Mouse (Mus musculus) heart, embryonic 13.5 days (tissue): ENCODE measurements at regions not wholly inside any gene's neighbourhood (a gene's known extent, or its start where the extent isn't known, plus 50 kb on each side); places are given as distances from the start of the nearest gene placed in this dataset.

ENCODE experiments used
- ATAC-seq: fragments of 200-750 bp; cut with Nextera tagmentation; 2 replicates; pipeline ENCODE4 v1.8.0; 2017; ENCODE audit warnings: moderate TSS enrichment; ENCODE audit not compliant: insufficient number of reproducible peaks, low FRiP score, low TSS enrichment; ENCODE audit errors: extremely low read depth
- H3K27ac ChIP-seq: fragments of 300-500 bp; sonication (generic); replicated peaks from 2 replicates; pipeline ENCODE4 v1.5.1; 2015; ENCODE audit warnings: moderate library complexity, mild to moderate bottlenecking, inconsistent platforms
- H3K27me3 ChIP-seq: fragments of 300-500 bp; sonication (generic); replicated peaks from 2 replicates; pipeline ENCODE4 v1.6.1; 2015; ENCODE audit warnings: mild to moderate bottlenecking, inconsistent platforms
- H3K36me3 ChIP-seq: fragments of 300-500 bp; sonication (generic); 2 replicates; pipeline ENCODE4 v1.6.1; 2015; ENCODE audit warnings: mild to moderate bottlenecking, inconsistent platforms
- H3K4me1 ChIP-seq: fragments of 300-500 bp; sonication (generic); 2 replicates; pipeline ENCODE4 v1.6.1; 2015; ENCODE audit warnings: inconsistent platforms
- H3K4me2 ChIP-seq: fragments of 300-500 bp; sonication (generic); 2 replicates; pipeline ENCODE4 v1.6.1; 2015; ENCODE audit warnings: inconsistent platforms, mild to moderate bottlenecking, moderate library complexity
- H3K4me3 ChIP-seq: fragments of 300-500 bp; sonication (generic); 2 replicates; pipeline ENCODE4 v1.5.1; 2015; ENCODE audit warnings: moderate library complexity, mild to moderate bottlenecking, inconsistent platforms
- H3K9ac ChIP-seq: fragments of 300-500 bp; sonication (generic); 2 replicates; pipeline ENCODE4 v1.6.1; 2015; ENCODE audit warnings: inconsistent platforms, mild to moderate bottlenecking, moderate library complexity
- H3K9me3 ChIP-seq: fragments of 300-500 bp; sonication (generic); 2 replicates; pipeline ENCODE4 v1.6.1; 2016; ENCODE audit warnings: inconsistent platforms
- WGBS: fragments of 180-500 bp; shearing (Covaris S2); methylation state at CpG from one replicate; pipeline ENCODE4 v1.1.7; 2015; ENCODE audit warnings: mixed read lengths; 5-methylcytosine and 5-hydroxymethylcytosine counted together

GRCm38 (mm10) chr10:44936976-44937500 is 130.0 kb upstream of the Prep start:
- Histone ChIP-seq H3K4me3 (no peak overlapping the region), H3K9me3 (no peaks in the 10 kb centered on the region), H3K4me2 (no peak overlapping the region), H3K4me1 (peaks cover 5% of the 10 kb centered on the region; the same call in 1 of the 2 replicates), H3K9ac (no peak overlapping the region), H3K27ac (no peak overlapping the region), H3K27me3 (peaks cover 3% of the 10 kb centered on the region), H3K36me3 (no peaks in the 10 kb centered on the region)
- ATAC-seq, result no peak
- 77% methylated on average over 5 of the region's 5 CpGs for WGBS

- Histone ChIP-seq H3K4me1 (no peaks in the 10 kb centered on the region), H3K9ac (no peak overlapping the region), H3K27ac (no peak overlapping the region), H3K36me3 (no peaks in the 10 kb centered on the region), H3K4me3 (no peak overlapping the region), H3K9me3 (no peaks in the 10 kb centered on the region), H3K4me2 (no peak overlapping the region), H3K27me3 (no peaks in the 10 kb centered on the region)
- WGBS, result 81% methylated on average over 2 of the region's 2 CpGs
- no peak for ATAC-seq
Measured at GRCm38 (mm10) chr10:44930796-44931195, 136.2 kb upstream of the Prep start.

DNA sequence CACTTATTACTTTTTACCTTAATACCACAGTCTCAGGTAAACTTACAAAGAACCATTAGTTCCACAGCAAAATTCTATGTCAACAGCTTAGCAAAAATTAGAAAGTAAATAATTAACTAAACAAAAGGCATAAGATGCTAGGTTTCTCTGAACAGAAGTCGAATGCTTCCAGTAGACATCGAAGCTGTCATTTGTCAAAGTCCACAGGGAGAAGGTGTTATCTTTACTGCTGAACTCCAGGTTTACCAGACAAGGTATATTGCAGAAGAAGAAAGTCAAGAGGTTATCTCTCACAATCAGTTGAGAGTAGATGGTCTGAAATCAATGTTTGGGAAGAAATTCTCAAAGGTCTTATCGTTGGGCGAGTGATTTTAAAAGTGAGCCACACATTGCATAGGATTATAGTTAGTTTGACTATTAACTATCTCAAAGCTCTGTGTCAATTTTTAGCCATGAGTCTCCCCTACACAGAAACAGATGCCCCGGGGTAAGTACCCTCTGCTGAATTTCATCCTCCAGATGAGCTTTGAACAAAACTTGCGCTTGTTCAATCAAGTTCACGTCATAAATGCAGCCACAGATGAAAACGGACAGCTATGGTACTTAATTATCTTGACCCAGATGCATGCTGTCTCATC is 153.1 kb upstream of the Prep start:
- no peak overlapping the region for H3K4me2 ChIP-seq
- H3K27me3 ChIP-seq, result no peaks in the 10 kb centered on the region
- H3K4me1 ChIP-seq, result no peaks in the 10 kb centered on the region
- no peaks in the 10 kb centered on the region for H3K9me3 ChIP-seq
- H3K9ac ChIP-seq, result no peak overlapping the region
- no peak for ATAC-seq
- no peaks in the 10 kb centered on the region for H3K36me3 ChIP-seq
- H3K27ac ChIP-seq, result no peak overlapping the region
- WGBS, result 71% methylated on average over 8 of the region's 8 CpGs
- H3K4me3 ChIP-seq, result no peak overlapping the region

DNA sequence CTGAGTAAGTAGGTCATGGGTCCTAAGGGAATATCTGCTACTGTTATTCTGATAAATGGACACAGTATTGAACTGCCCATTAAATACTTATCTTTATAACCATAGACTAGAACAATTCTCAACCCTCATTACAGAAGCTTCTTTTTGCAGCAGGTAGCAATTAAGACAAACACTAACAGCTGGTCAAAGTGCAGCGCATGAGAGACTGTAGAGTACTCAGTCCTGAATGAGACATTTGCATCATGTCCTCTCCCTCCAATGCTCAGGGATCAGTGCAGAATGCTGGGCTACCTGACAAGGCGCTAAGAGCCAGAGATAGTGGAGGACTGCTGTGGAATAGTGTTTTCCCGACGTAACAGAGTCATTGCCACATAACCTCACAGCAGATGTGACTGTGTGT is 162.5 kb upstream of the Prep start:
- Histone ChIP-seq H3K9me3 (peaks cover 11% of the 10 kb centered on the region; the same call in 1 of the 2 replicates), H3K27ac (no peak overlapping the region), H3K27me3 (no peaks in the 10 kb centered on the region), H3K9ac (no peak overlapping the region), H3K4me3 (no peak overlapping the region), H3K4me1 (no peaks in the 10 kb centered on the region), H3K4me2 (no peak overlapping the region), H3K36me3 (no peaks in the 10 kb centered on the region)
- WGBS, result 88% methylated on average over 4 of the region's 4 CpGs
- ATAC-seq, result no peak

DNA sequence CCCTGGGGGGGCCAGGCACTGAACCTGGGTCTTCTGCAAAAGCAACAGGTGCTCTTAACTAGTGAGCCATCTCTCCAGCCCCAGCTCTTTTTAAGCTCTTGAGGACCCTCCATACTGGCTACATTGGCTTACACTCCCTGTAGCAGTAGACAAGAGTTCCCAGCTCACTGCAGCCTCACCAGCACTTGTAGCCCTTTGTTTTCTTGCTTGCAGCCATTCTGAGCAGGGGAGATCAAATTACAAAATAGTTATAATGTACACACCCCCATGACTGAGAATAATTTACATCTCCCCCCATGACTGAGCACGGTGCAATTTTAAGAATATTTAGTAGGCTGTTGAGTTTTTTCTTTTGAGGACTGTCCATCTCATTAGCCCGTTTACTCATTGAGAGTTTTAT is 165.8 kb upstream of the Prep start:
- Histone ChIP-seq H3K27me3 (no peaks in the 10 kb centered on the region), H3K4me1 (no peaks in the 10 kb centered on the region), H3K9ac (no peak overlapping the region), H3K27ac (no peak overlapping the region), H3K9me3 (peaks cover 11% of the 10 kb centered on the region; the same call in 1 of the 2 replicates), H3K4me2 (no peak overlapping the region), H3K36me3 (no peaks in the 10 kb centered on the region), H3K4me3 (no peak overlapping the region)
- 76% methylated on average over 2 of the region's 2 CpGs for WGBS
- ATAC-seq, result no peak

- Histone ChIP-seq H3K27me3 (peaks cover 8% of the 10 kb centered on the region), H3K4me1 (peaks cover 5% of the 10 kb centered on the region; the same call in 1 of the 2 replicates), H3K4me3 (no peak overlapping the region), H3K9me3 (no peaks in the 10 kb centered on the region), H3K27ac (no peak overlapping the region), H3K36me3 (no peaks in the 10 kb centered on the region), H3K4me2 (no peak overlapping the region), H3K9ac (no peak overlapping the region)
- 38% methylated on average over 6 of the region's 6 CpGs for WGBS
- ATAC-seq, result no peak
Measured at GRCm38 (mm10) chr10:44892124-44892523, 174.9 kb upstream of the Prep start.

DNA sequence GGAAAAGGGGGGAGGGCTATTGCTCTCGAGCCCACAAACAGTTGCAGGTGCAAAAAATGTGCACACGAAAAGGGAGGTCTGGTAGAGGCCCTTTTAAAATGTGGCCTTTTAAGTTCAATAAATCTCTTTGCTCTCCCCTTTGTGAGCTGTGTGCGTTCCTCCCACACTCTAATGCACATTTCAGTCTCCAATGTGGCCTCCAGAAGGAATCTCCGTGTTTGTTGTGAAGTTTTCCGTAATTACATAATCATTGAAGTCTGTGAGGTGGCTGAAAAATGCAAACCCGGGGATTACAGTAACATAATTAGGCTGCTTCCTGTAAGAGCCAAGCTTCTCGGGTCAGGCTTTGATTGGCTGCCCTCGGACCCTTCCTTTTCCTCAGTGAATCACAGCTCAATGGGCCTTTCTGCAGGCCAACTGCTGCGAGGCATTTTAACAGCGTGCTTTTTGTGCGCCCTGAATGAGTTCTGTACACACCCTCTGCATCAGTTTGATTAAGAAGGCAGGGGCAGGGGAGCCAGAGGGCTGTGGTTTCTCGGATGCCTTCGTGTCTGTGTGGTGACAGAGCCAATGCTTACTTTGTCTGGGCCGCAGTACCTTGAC is 179.8 kb upstream of the Prep start:
- WGBS, result 58% methylated on average over 14 of the region's 14 CpGs
- Histone ChIP-seq H3K4me3 (no peak overlapping the region), H3K36me3 (no peaks in the 10 kb centered on the region), H3K9ac (no peak overlapping the region), H3K4me1 (peaks cover 5% of the 10 kb centered on the region; the same call in 1 of the 2 replicates), H3K27me3 (peaks cover 10% of the 10 kb centered on the region), H3K9me3 (no peaks in the 10 kb centered on the region), H3K4me2 (no peak overlapping the region), H3K27ac (no peak overlapping the region)
- ATAC-seq, result no peak

- no peaks in the 10 kb centered on the region for H3K9me3 ChIP-seq
- no peak overlapping the region for H3K27ac ChIP-seq
- H3K4me2 ChIP-seq, result no peak overlapping the region
- WGBS, result 64% methylated on average over 2 of the region's 2 CpGs
- H3K4me3 ChIP-seq, result no peak overlapping the region
- no peak for ATAC-seq
- no peaks in the 10 kb centered on the region for H3K36me3 ChIP-seq
- no peaks in the 10 kb centered on the region for H3K4me1 ChIP-seq
- peaks cover 3% of the 10 kb centered on the region; the same call in 1 of the 2 replicates for H3K27me3 ChIP-seq
- no peak overlapping the region for H3K9ac ChIP-seq
Measured at GRCm38 (mm10) chr10:44881967-44882366, 185.0 kb upstream of the Prep start.

DNA sequence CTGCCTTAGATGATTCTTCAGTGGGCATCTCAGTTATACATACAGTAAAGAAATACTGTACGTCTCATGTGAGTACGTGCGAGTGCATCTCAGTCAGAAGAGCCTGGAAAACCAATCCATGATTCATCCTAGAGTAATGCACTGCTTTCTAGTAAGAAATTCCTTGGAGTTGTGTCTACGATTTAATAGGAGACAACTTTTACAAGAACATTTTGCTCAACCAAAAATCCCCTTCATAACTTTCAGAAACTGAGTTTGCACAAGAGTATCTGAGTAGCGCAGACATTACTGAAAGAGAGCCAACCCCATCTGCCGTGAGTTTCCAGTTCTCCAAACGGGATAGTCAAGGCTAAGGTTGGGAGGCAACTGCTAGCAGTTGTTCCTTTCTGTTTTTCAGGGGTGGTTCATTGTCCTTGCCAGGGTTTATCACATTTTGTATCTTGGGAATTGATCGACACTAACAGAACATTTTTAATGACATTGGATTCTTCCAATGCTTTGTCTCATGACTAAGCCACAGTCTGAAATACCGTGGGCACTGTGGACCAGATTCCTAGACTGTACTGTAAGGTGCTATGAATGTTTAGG is 189.8 kb upstream of the Prep start:
- Histone ChIP-seq H3K9ac (no peak overlapping the region), H3K27ac (no peak overlapping the region), H3K9me3 (no peaks in the 10 kb centered on the region), H3K27me3 (no peaks in the 10 kb centered on the region), H3K36me3 (no peaks in the 10 kb centered on the region), H3K4me1 (no peaks in the 10 kb centered on the region), H3K4me2 (no peak overlapping the region), H3K4me3 (no peak overlapping the region)
- WGBS, result 84% methylated on average over 9 of the region's 9 CpGs
- ATAC-seq, result no peak

- Histone ChIP-seq H3K9me3 (no peaks in the 10 kb centered on the region), H3K4me1 (no peaks in the 10 kb centered on the region), H3K27ac (no peak overlapping the region), H3K36me3 (no peaks in the 10 kb centered on the region), H3K4me2 (no peak overlapping the region), H3K4me3 (no peak overlapping the region), H3K27me3 (no peaks in the 10 kb centered on the region), H3K9ac (no peak overlapping the region)
- WGBS, result 78% methylated on average over 5 of the region's 5 CpGs
- no peak for ATAC-seq
Measured at GRCm38 (mm10) chr10:44873642-44874285, 193.2 kb upstream of the Prep start.

DNA sequence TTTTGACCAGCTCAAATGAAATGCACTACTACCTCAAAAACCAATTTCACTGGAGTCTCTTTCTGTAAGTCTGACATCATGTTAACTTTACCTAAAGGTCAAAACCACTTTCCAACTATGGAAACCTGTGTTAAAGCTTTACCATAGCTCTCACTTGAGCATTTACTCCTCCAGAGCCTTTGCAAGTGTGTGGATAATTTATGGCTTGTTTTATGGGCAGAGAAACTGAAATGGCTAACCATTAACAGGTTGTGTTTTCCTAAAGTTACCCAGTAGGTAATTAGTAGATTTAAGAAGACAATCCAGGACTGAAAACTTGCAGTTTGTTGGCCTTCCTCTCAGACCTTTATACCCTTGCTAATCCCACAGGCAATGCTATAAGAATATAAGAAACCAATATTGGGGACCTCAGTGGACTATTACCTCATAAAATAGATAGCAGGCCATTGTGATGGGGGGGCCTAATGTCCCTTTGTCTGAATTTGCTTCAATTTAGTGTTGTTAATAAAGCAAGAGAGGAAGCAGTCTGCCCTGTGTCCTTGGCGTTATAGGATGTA is 202.7 kb upstream of the Prep start:
- no peak for ATAC-seq
- WGBS, result 65% methylated on average over 1 of the region's 1 CpGs
- Histone ChIP-seq H3K4me2 (no peak overlapping the region), H3K4me1 (no peaks in the 10 kb centered on the region), H3K4me3 (no peak overlapping the region), H3K27ac (no peak overlapping the region), H3K9ac (no peak overlapping the region), H3K36me3 (no peaks in the 10 kb centered on the region), H3K27me3 (no peaks in the 10 kb centered on the region), H3K9me3 (no peaks in the 10 kb centered on the region)
